Mouse (Mus musculus) hindbrain, embryonic 14.5 days (tissue): ENCODE measurements at regions not wholly inside any gene's neighbourhood (a gene's known extent, or its start where the extent isn't known, plus 50 kb on each side); places are given as distances from the start of the nearest gene placed in this dataset.
A peak's percentile ranks its signal among the peaks of the same experiment; 100 is the strongest.

Source experiments
- ATAC-seq: fragments of 200-750 bp; cut with Nextera tagmentation; 2 replicates; pipeline ENCODE4 v1.8.0; 2017; ENCODE audit warnings: moderate number of reproducible peaks, mild to moderate bottlenecking, moderate TSS enrichment, moderate library complexity; ENCODE audit not compliant: low FRiP score
- DNase-seq: peaks from one replicate; pipeline ENCODE4 v3.0.0-alpha.2; 2015; ENCODE audit warnings: low spot score
- H3K27ac ChIP-seq: fragments of 300-500 bp; sonication (generic); 2 replicates; pipeline ENCODE4 v1.5.1; 2014; ENCODE audit warnings: mild to moderate bottlenecking, moderate library complexity
- H3K27me3 ChIP-seq: fragments of 300-500 bp; sonication (generic); 2 replicates; pipeline ENCODE4 v1.6.1; 2014; ENCODE audit warnings: mild to moderate bottlenecking, low read length, mixed read lengths; ENCODE audit not compliant: control insufficient read depth, insufficient read depth
- H3K36me3 ChIP-seq: fragments of 300-500 bp; sonication (generic); replicated peaks from 2 replicates; pipeline ENCODE4 v1.6.1; 2014; ENCODE audit not compliant: control insufficient read depth, insufficient read depth
- H3K4me1 ChIP-seq: fragments of 300-500 bp; sonication (generic); replicated peaks from 2 replicates; pipeline ENCODE4 v1.6.1; 2014; ENCODE audit warnings: antibody characterized with exemption, low read length, mixed read lengths; ENCODE audit not compliant: control insufficient read depth, insufficient read depth
- H3K4me2 ChIP-seq: fragments of 300-500 bp; sonication (generic); replicated peaks from 2 replicates; pipeline ENCODE4 v1.6.1; 2014; ENCODE audit warnings: mild to moderate bottlenecking, moderate library complexity
- H3K4me3 ChIP-seq: fragments of 300-500 bp; sonication (generic); replicated peaks from 2 replicates; pipeline ENCODE4 v1.5.1; 2014; ENCODE audit warnings: mild to moderate bottlenecking, low read length
- H3K9ac ChIP-seq: fragments of 300-500 bp; sonication (generic); 2 replicates; pipeline ENCODE4 v1.6.1; 2014
- H3K9me3 ChIP-seq: fragments of 300-500 bp; sonication (generic); 2 replicates; pipeline ENCODE4 v1.6.1; 2016; ENCODE audit warnings: low read length; ENCODE audit not compliant: control insufficient read depth
- WGBS: fragments of 180-500 bp; shearing (Covaris S2); extraction: QIAGEN DNeasy Blood & Tissue Kit; methylation state at CpG from one replicate; pipeline ENCODE4 v1.1.7; 2014; 5-methylcytosine and 5-hydroxymethylcytosine counted together

DNA sequence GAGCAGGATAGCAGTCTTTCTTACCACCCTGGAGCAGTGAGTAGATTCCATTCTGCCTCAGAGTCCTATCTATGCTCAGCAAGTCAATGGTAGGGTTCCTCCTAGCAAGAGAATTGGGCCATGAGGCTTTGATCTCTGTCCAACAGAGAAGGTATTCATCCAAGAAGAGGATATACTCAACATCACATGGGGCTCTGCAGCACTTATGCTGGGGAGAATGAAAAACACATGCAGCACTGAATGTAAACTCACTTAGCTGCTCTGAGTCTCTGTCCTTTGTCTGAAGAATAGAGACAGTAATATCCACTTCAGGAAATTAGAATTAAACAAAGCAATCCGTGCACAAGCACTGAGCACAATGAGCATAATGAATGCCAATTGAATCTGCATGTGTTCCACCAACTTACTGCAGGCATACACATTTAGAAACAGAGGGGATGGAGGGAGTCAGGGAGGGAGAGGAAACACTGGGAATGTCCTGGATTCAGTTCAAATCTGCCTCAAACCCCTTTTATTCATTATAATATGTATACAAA, 714.6 kb downstream of the Gm9195 start:
- 61% methylated on average over 1 of the region's 1 CpGs for WGBS
- no peaks in the 10 kb centered on the region for H3K9me3 ChIP-seq
- no peak overlapping the region for H3K4me3 ChIP-seq
- DNase-seq (no peak), ATAC-seq (no peak)
- H3K36me3 ChIP-seq, result no peaks in the 10 kb centered on the region
- no peak overlapping the region for H3K4me2 ChIP-seq
- H3K9ac ChIP-seq, result no peak overlapping the region
- H3K27me3 ChIP-seq, result no peaks in the 10 kb centered on the region
- H3K27ac ChIP-seq, result no peak overlapping the region
- no peaks in the 10 kb centered on the region for H3K4me1 ChIP-seq

DNA sequence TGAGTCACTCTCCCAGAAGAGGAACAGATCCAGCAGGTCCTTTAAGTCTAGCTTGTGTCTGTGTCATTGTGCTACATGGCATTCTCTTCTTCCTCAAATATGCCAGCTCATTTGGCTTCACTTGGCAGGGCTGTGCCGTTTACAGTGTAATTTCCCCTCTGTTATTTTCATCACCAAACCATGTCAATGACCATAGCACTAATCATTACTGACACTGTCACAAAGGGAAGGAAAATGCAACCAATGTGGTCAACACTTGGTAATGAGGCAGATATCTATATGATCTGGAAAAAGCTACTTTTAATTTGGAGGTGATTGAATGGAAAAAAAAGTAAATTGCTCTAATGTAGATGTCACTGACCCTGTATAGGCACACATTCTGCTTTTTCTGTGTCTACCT, 724.8 kb downstream of the Gm9195 start:
- no peak for DNase-seq
- H3K4me1 ChIP-seq, result no peaks in the 10 kb centered on the region
- no peak overlapping the region for H3K9ac ChIP-seq
- no peak for ATAC-seq
- 70% methylated on average over 1 of the region's 1 CpGs for WGBS
- H3K4me2 ChIP-seq, result no peak overlapping the region
- no peak overlapping the region for H3K4me3 ChIP-seq
- no peaks in the 10 kb centered on the region for H3K9me3 ChIP-seq
- no peak overlapping the region for H3K27ac ChIP-seq
- H3K36me3 ChIP-seq, result no peaks in the 10 kb centered on the region
- H3K27me3 ChIP-seq, result no peaks in the 10 kb centered on the region

DNA sequence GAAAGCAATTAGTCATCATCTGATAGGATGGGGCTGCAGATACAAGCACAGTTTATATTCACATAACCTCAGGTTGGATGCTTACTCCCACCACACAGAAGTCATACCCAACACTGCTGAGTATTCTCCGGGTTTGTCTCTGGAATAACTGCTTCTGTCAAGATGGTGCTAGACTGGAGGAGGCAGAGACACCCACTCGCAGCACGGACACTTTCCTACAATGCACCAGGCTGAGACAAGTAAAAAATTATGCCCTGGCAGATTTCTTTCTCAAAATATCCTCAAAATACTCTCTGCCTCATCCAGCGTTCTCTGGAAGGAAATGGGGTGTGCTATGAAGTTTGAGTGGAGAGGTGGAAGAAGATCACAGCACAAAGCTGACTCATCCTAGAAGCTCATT, 763.1 kb downstream of the Gm9195 start:
- ATAC-seq (no peak), DNase-seq (no peak)
- Histone ChIP-seq H3K27me3 (no peaks in the 10 kb centered on the region), H3K4me2 (no peak overlapping the region), H3K4me1 (no peaks in the 10 kb centered on the region), H3K9me3 (no peaks in the 10 kb centered on the region), H3K36me3 (no peaks in the 10 kb centered on the region), H3K27ac (no peak overlapping the region), H3K9ac (no peak overlapping the region), H3K4me3 (no peak overlapping the region)
- 95% methylated on average over 4 of the region's 4 CpGs for WGBS

DNA sequence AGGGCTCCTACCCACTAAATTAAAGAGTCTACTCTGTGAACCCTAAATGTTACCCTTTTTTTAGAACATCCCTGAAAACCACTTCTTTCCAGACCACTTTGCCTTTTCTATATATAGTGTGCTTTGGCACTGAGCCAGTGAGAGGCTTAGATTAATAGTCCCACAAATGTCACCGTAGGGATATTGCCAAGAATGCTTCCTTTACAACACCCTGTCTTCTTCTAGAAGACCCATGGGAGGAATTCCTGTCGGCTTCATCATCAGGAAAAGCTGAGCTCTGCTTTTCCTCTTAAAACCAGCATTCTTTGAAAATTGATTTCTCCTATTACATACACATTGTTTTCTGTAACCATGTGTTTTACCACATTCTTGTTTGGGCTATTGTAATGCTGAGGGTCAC, 768.1 kb downstream of the Gm9195 start:
- no peak overlapping the region for H3K4me3 ChIP-seq
- WGBS, result 47% methylated on average over 2 of the region's 2 CpGs
- ATAC-seq (no peak), DNase-seq (no peak)
- H3K4me1 ChIP-seq, result no peaks in the 10 kb centered on the region
- no peak overlapping the region for H3K27ac ChIP-seq
- no peak overlapping the region for H3K4me2 ChIP-seq
- no peaks in the 10 kb centered on the region for H3K27me3 ChIP-seq
- no peaks in the 10 kb centered on the region for H3K9me3 ChIP-seq
- no peak overlapping the region for H3K9ac ChIP-seq
- H3K36me3 ChIP-seq, result no peaks in the 10 kb centered on the region

DNA sequence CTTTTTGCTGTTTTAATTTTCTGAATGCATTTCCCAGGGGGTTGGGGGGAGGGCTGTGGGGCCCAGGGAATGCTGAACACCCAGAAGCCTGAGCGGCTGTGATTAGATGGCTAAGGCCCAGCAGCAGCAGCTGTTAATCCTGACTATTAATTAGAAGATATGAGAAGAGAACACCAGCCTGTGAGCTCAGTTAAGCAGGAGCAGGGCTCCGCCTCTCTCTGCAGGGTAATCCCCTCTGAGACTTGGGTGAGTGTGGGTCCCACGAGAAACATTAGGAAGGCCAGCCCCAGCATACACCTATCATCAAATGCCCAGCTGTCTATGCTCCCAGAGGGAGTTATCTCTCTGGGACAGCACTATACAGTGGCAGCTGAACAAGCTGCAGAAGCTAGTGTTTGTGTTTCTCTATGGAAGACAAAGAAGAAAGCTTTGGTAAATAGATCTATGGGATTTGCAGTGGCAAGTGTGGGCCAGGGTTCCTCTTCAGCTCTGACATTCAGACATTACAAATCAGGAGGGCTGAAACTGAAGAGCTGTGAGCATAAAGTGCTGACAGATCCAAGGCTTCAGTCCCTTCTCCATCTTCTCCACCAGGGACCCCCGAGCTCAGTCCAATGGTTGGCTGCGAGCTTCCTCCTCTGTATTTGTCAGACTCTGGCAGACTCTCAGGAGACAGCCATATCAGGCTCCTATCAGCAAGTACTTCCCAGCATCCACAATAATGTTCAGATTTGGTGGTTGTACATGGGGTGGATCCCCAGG, 781.9 kb downstream of the Gm9195 start:
- Histone ChIP-seq H3K9ac (no peak overlapping the region), H3K36me3 (no peaks in the 10 kb centered on the region), H3K9me3 (no peaks in the 10 kb centered on the region), H3K4me2 (no peak overlapping the region), H3K4me3 (no peak overlapping the region), H3K27ac (0 out of 2 replicates have a peak overlapping the region, but pooled peaks have one; percentile 2), H3K4me1 (no peaks in the 10 kb centered on the region), H3K27me3 (no peaks in the 10 kb centered on the region)
- 50% methylated on average over 5 of the region's 5 CpGs for WGBS
- DNase-seq (no peak), ATAC-seq (peak; percentile 59; the same call in 1 of the 2 replicates)

DNA sequence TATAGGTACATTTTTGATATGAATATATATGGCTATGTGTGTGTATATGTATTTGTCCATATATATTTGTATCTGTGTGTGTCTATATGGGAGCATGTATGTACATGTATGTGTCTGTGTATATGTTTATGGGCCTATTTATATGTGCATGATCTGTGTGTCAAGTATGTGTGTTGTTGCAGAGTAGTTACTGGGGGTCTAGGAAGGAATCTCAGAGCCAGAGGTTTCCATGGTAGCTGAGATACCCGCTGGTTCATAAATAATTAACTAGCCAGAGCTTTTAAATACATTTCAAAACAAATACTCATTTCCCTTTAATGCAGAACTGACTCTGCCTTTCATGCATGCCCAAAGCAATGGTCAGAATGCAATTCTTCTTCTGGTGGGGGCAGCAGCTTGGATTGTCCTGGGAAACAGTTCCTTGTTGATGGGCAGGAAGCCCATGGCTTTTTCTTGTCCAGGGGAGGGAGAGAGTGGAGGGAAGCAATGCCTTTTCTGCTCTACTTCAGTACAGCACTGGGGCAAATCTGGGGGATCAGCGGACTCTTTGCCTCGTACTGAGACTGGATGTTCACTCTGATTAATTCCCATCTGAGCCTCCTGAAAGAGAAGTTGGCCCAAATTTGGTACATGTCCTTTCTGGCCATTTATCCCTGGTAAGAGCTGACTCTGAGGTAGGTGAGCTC, 798.7 kb downstream of the Gm9195 start:
- H3K27me3 ChIP-seq, result no peaks in the 10 kb centered on the region
- H3K9me3 ChIP-seq, result no peaks in the 10 kb centered on the region
- H3K36me3 ChIP-seq, result no peaks in the 10 kb centered on the region
- no peak overlapping the region for H3K9ac ChIP-seq
- H3K4me2 ChIP-seq, result no peak overlapping the region
- H3K4me3 ChIP-seq, result no peak overlapping the region
- ATAC-seq, result peak; percentile 64; the same call in 1 of the 2 replicates
- H3K27ac ChIP-seq, result no peak overlapping the region
- no peaks in the 10 kb centered on the region for H3K4me1 ChIP-seq
- WGBS, result 43% methylated on average over 3 of the region's 3 CpGs
- no peak for DNase-seq

DNA sequence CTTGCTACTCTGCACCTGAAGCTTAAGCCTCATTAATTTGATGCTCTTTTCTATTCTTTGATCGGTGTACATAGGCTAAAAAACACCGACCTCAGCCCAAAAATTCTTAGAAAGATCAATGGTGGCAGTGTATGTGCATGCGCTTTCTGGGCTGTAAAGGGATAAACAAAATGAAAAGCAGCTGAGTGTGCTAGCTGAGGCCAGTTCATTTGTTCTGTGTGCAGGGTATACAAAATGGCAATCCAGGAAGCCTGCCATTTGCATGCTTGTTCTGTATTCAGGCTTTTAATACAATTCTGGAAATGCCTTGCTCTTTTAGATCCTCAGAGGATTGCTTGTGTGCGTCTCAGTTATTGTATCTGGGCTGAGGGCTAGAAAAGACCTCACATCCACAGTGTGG, 817.1 kb downstream of the Gm9195 start:
- Histone ChIP-seq H3K36me3 (no peaks in the 10 kb centered on the region), H3K27ac (0 out of 2 replicates have a peak overlapping the region, but pooled peaks have one; percentile 6), H3K27me3 (no peaks in the 10 kb centered on the region), H3K4me1 (peaks cover 5% of the 10 kb centered on the region; the same call in 1 of the 2 replicates), H3K9ac (no peak overlapping the region), H3K4me3 (no peak overlapping the region), H3K9me3 (no peaks in the 10 kb centered on the region), H3K4me2 (no peak overlapping the region)
- ATAC-seq (no peak), DNase-seq (no peak)
- WGBS, result 82% methylated on average over 4 of the region's 4 CpGs

DNA sequence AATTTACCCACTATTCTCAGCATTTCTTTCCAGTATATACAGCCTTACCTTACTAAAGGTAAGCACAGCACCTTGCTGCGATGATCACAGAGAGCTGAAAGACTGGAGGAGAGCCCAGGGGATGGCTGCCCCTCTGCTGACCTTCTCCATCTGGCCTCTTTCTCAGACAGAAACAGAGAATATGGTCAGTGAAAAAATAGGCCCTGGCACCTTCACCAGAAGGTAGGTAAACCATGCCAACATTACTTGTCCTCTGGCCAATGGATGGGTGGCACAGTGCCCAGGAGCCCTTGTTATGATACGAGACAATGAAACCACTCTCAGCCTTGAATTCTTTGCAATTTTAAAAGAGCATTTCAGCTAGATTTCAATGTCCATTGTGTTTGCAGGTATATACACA, 817.8 kb downstream of the Gm9195 start:
- no peak for ATAC-seq
- 76% methylated on average over 2 of the region's 2 CpGs for WGBS
- Histone ChIP-seq H3K4me3 (no peak overlapping the region), H3K9ac (no peak overlapping the region), H3K4me2 (no peak overlapping the region), H3K27ac (no peak overlapping the region), H3K9me3 (no peaks in the 10 kb centered on the region), H3K4me1 (peaks cover 5% of the 10 kb centered on the region; the same call in 1 of the 2 replicates), H3K36me3 (no peaks in the 10 kb centered on the region), H3K27me3 (no peaks in the 10 kb centered on the region)
- peak; percentile 49 for DNase-seq

DNA sequence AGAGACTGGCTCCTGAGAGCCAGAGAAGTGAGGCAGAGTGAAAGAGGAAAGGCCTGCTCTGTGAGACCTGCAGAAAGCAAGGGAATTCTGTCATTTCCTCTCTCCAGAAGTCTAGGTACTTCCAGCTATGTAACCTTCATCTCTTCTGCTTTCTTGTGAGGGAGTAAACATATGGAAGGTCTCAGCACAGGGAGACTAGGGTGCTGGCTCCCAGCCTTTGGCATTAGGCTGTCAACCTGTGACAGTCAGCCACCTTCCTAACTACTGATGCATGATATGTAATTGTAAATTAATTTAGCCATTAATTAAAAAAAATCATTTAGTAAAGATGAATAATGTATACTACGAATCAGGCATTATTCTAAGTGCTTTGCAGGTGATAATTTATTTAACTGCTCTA, 819.2 kb downstream of the Gm9195 start:
- 64% methylated on average over 1 of the region's 1 CpGs for WGBS
- ATAC-seq (no peak), DNase-seq (no peak)
- Histone ChIP-seq H3K9me3 (no peaks in the 10 kb centered on the region), H3K4me1 (peaks cover 5% of the 10 kb centered on the region; the same call in 1 of the 2 replicates), H3K36me3 (no peaks in the 10 kb centered on the region), H3K4me2 (no peak overlapping the region), H3K27ac (no peak overlapping the region), H3K4me3 (no peak overlapping the region), H3K27me3 (no peaks in the 10 kb centered on the region), H3K9ac (no peak overlapping the region)
